Mouse (Mus musculus): ENCODE measurements around the gene Rps8.

GRCm38 (mm10) chr4:117120052-117120444 lies 36.0 kb downstream of the Rps8 start:
- no peak for TF ChIP-seq CTCF (IDR thresholded peaks at IDR 0.05 in 2 of 3, conservative IDR thresholded peaks at IDR 0.05 in 1 of 3; ENCODE audit: control insufficient read depth in 1 of 3, insufficient read depth in 1 of 3, low read depth in 2 of 3, low read length in 3 of 3, poor library complexity in 1 of 3, severe bottlenecking in 1 of 3)
- no peak for TF ChIP-seq SIN3A (IDR thresholded peaks at IDR 0.05; ENCODE audit: low read length)
- no peak for TF ChIP-seq CHD2 (IDR thresholded peaks at IDR 0.05; ENCODE audit: low read length)
- TF ChIP-seq MYC (IDR thresholded peaks at IDR 0.05; ENCODE audit: low read depth, low read length), result no peak
- TF ChIP-seq MAZ (IDR thresholded peaks at IDR 0.05; ENCODE audit: low read depth, low read length), result no peak
- TF ChIP-seq POLR2A (IDR thresholded peaks at IDR 0.05; ENCODE audit: control insufficient read depth in 1 of 2, insufficient read depth in 1 of 2, low read depth in 1 of 2, low read length in 2 of 2, poor library complexity in 1 of 2), result no peak
- TF ChIP-seq ELF1 (IDR thresholded peaks at IDR 0.05; ENCODE audit: low read depth, low read length), result no peak

Data from MEL (cell line).